Mouse (Mus musculus): ENCODE measurements around the gene Trpc1. TPM values are rescaled to one million over a fixed set of nuclear protein-coding genes. Genes with fewer than 3 reads are reported as not detected.

Gene Trpc1
- polyA plus RNA-seq, 2 experiments: 0.45 to 0.52 TPM

DNA sequence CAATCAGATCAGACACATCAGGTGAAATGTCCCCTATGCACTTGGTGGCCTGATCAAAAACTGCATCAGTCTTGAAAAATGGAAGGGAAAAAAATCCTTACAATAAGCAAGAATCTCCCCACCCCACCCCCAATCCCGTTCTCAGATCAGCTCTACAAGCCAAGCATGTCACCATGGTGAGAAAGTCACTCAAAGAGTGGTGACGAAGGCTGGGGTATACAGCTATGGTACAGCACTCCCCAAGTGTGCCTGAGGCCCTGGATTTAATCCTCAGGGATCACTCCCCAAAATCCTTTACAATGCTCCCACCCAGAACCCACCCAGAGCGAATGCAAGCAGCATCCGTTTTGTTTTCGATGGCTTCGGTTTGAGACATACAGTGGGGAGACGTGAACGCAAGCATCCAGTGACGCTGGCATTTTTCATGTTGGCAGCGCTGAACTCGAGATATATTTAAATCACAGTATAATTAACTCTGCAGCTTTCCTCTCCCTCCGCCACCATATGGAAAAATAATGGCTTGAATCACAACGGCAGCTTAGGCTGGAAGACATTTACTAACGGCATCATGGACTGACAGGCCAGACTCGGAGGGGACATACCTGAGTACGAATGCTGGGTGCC lies 34.8 kb upstream of the Trpc1 start:
- H3K4me3 ChIP-seq (ENCODE audit: insufficient read depth in 1 of 2, low read depth in 2 of 2, low read length in 2 of 2): no peak overlapping the region
- no peak overlapping the region for H3K27ac ChIP-seq
- WGBS (ENCODE audit: insufficient replicate concordance): 74% methylated on average over 16 of the region's 16 CpGs
- no peak for ATAC-seq (ENCODE audit: insufficient read depth)
- H3K4me1 ChIP-seq (replicated peaks; ENCODE audit: control insufficient read depth in 2 of 2, insufficient read depth in 2 of 2, low read length in 1 of 2): no peaks in the 10 kb centered on the region
- H3K9ac ChIP-seq (replicated peaks): no peak overlapping the region
- no peak overlapping the region for H3K4me2 ChIP-seq (ENCODE audit: low read depth)
- H3K36me3 ChIP-seq (replicated peaks; ENCODE audit: control insufficient read depth, insufficient read depth, low read depth): no peaks in the 10 kb centered on the region
- no peaks in the 10 kb centered on the region for H3K27me3 ChIP-seq (ENCODE audit: control insufficient read depth, insufficient read depth, low read length)
- H3K9me3 ChIP-seq (ENCODE audit: control insufficient read depth, low read length): no peaks in the 10 kb centered on the region
- no peak for DNase-seq (ENCODE audit: low read depth in 3 of 3, low spot score in 3 of 3)
- TF ChIP-seq CTCF (IDR thresholded peaks at IDR 0.05; ENCODE audit: low read depth): no peak

DNA sequence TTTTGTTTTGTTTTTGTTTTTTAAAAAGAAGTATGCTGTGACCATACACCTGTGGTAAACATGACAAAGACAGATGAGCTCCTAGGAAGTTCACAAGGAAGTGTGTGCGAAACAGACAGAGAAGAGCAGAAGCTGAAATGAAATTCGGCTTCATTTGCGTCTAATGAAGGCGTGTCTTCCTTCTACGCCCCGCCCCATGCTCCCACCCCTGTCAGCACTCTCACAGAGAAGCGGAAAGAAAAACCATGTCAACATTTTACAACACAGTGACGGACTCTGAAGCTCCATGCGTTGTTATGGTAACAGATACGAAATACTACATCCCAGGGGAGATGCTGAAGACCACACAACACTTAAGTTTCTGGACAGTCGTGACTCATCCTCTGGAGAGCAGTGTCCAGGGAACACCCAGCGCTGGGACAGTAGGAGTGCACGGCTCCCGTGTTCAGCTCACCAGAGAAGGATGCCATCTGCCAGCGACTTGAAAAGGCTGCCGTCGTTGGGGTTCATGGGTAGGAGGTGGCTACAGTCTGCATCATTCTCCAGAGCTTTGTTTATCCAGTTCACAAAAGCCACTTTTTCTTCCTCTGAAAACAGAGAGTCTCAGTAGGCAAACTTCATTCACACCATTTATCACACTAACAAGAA lies 33.6 kb upstream of the Trpc1 start:
- no peak overlapping the region for H3K9ac ChIP-seq (replicated peaks)
- H3K27ac ChIP-seq: no peak overlapping the region
- H3K4me1 ChIP-seq (replicated peaks; ENCODE audit: control insufficient read depth in 2 of 2, insufficient read depth in 2 of 2, low read length in 1 of 2): no peaks in the 10 kb centered on the region
- H3K27me3 ChIP-seq (ENCODE audit: control insufficient read depth, insufficient read depth, low read length): no peaks in the 10 kb centered on the region
- TF ChIP-seq CTCF (IDR thresholded peaks at IDR 0.05; ENCODE audit: low read depth) (no peak), EP300 (IDR thresholded peaks at IDR 0.05; ENCODE audit: low read depth) (no peak)
- H3K4me2 ChIP-seq (ENCODE audit: low read depth): no peak overlapping the region
- no peak overlapping the region for H3K4me3 ChIP-seq (ENCODE audit: insufficient read depth in 1 of 2, low read depth in 2 of 2, low read length in 2 of 2)
- WGBS (ENCODE audit: insufficient replicate concordance): 59% methylated on average over 17 of the region's 17 CpGs
- H3K9me3 ChIP-seq (ENCODE audit: control insufficient read depth, low read length): no peaks in the 10 kb centered on the region
- DNase-seq (ENCODE audit: low read depth in 3 of 3, low spot score in 3 of 3) (no peak), ATAC-seq (ENCODE audit: insufficient read depth) (no peak)
- no peaks in the 10 kb centered on the region for H3K36me3 ChIP-seq (replicated peaks; ENCODE audit: control insufficient read depth, insufficient read depth, low read depth)

DNA sequence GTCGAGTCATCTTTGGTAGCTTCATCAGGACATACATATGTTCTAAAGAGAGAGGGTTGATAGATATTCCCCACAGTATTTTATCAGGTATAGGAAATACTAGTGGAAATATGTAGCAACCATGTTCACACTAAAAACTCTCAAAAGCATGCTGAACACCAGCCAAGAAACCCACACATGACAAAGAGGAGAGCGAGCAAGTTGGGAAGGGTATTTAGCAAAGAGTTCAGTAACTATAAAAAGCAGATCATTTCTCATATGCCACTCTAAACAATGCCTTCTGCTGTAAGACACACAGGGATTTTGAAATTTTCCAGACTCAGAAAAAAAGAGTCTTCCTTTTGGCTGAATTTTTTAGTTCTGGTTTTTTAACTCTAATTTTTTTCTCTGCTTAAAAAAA lies 21.5 kb upstream of the Trpc1 start:
- H3K9ac ChIP-seq (replicated peaks): no peak overlapping the region
- no peak for TF ChIP-seq EP300 (IDR thresholded peaks at IDR 0.05; ENCODE audit: low read depth)
- H3K27ac ChIP-seq: no peak overlapping the region
- H3K27me3 ChIP-seq (ENCODE audit: control insufficient read depth, insufficient read depth, low read length): no peaks in the 10 kb centered on the region
- no peaks in the 10 kb centered on the region for H3K9me3 ChIP-seq (ENCODE audit: control insufficient read depth, low read length)
- ATAC-seq (ENCODE audit: insufficient read depth): no peak
- no peak overlapping the region for H3K4me3 ChIP-seq (ENCODE audit: insufficient read depth in 1 of 2, low read depth in 2 of 2, low read length in 2 of 2)
- H3K4me1 ChIP-seq (replicated peaks; ENCODE audit: control insufficient read depth in 2 of 2, insufficient read depth in 2 of 2, low read length in 1 of 2): no peaks in the 10 kb centered on the region
- 52% methylated on average over 2 of the region's 2 CpGs for WGBS (ENCODE audit: insufficient replicate concordance)
- no peak overlapping the region for H3K4me2 ChIP-seq (ENCODE audit: low read depth)
- no peaks in the 10 kb centered on the region for H3K36me3 ChIP-seq (replicated peaks; ENCODE audit: control insufficient read depth, insufficient read depth, low read depth)
- DNase-seq (ENCODE audit: low read depth in 3 of 3, low spot score in 3 of 3): no peak

DNA sequence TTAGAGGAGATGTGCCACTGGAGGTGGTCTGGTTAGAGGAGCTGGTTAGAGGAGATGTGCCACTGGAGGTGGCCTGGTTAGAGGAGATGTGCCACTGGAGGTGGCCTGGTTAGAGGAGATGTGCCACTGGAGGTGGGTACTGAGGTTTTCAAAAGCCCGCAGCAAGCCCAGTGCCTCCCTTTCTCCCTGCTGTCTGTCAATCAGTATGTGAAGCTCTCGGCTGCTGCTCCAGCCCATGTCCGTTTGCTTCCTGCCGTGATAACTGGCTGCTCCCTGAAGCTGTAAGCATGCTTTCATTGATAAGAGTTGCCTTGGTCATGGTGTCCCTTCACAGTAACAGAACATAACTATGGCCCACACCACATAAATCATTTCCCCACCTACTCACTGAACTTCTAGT lies 13.0 kb upstream of the Trpc1 start:
- no peaks in the 10 kb centered on the region for H3K9me3 ChIP-seq (ENCODE audit: control insufficient read depth, low read length)
- no peak overlapping the region for H3K4me2 ChIP-seq (ENCODE audit: low read depth)
- no peak for TF ChIP-seq EP300 (IDR thresholded peaks at IDR 0.05; ENCODE audit: low read depth)
- no peak for TF ChIP-seq CTCF (IDR thresholded peaks at IDR 0.05; ENCODE audit: low read depth)
- H3K9ac ChIP-seq (replicated peaks): no peak overlapping the region
- DNase-seq (ENCODE audit: low read depth in 3 of 3, low spot score in 3 of 3) (no peak), ATAC-seq (ENCODE audit: insufficient read depth) (no peak)
- no peak overlapping the region for H3K4me3 ChIP-seq (ENCODE audit: insufficient read depth in 1 of 2, low read depth in 2 of 2, low read length in 2 of 2)
- WGBS (ENCODE audit: insufficient replicate concordance): 14% methylated on average over 4 of the region's 4 CpGs
- no peaks in the 10 kb centered on the region for H3K27me3 ChIP-seq (ENCODE audit: control insufficient read depth, insufficient read depth, low read length)
- H3K4me1 ChIP-seq (replicated peaks; ENCODE audit: control insufficient read depth in 2 of 2, insufficient read depth in 2 of 2, low read length in 1 of 2): no peaks in the 10 kb centered on the region
- H3K27ac ChIP-seq: no peak overlapping the region
- no peaks in the 10 kb centered on the region for H3K36me3 ChIP-seq (replicated peaks; ENCODE audit: control insufficient read depth, insufficient read depth, low read depth)

DNA sequence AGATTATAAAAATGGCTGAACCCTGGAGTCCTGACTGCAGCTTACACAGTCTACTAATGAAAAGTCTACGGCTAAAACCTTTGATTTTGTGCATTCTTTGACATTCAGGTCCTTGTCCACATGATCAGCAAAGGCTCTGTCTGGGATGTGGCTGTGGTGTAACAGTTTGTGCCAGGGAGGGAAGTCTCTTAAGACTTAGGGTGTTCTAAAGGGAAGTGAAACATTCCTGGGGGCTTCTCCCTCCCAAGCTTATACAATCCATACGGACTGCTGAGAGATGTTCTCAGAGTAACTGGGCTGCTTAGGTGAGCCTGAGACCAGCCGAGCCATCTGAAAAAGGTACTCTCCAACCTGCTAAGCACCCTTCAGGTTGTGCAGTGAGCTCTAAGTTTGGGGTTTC lies 12.1 kb upstream of the Trpc1 start:
- ATAC-seq (ENCODE audit: insufficient read depth): no peak
- no peaks in the 10 kb centered on the region for H3K9me3 ChIP-seq (ENCODE audit: control insufficient read depth, low read length)
- TF ChIP-seq CTCF (IDR thresholded peaks at IDR 0.05; ENCODE audit: low read depth) (no peak), EP300 (IDR thresholded peaks at IDR 0.05; ENCODE audit: low read depth) (no peak)
- no peaks in the 10 kb centered on the region for H3K27me3 ChIP-seq (ENCODE audit: control insufficient read depth, insufficient read depth, low read length)
- H3K9ac ChIP-seq (replicated peaks): no peak overlapping the region
- no peak overlapping the region for H3K27ac ChIP-seq
- H3K4me3 ChIP-seq (ENCODE audit: insufficient read depth in 1 of 2, low read depth in 2 of 2, low read length in 2 of 2): no peak overlapping the region
- H3K4me1 ChIP-seq (replicated peaks; ENCODE audit: control insufficient read depth in 2 of 2, insufficient read depth in 2 of 2, low read length in 1 of 2): no peaks in the 10 kb centered on the region
- no peak for DNase-seq (ENCODE audit: low read depth in 3 of 3, low spot score in 3 of 3)
- H3K4me2 ChIP-seq (ENCODE audit: low read depth): no peak overlapping the region
- 71% methylated on average over 3 of the region's 3 CpGs for WGBS (ENCODE audit: insufficient replicate concordance)
- H3K36me3 ChIP-seq (replicated peaks; ENCODE audit: control insufficient read depth, insufficient read depth, low read depth): no peaks in the 10 kb centered on the region
